Mouse (Mus musculus) kidney, postnatal 14 days (tissue): Measurements from ENCODE around the gene Zbtb8a.

Experiments used
- DNase-seq: peaks from one replicate; pipeline ENCODE4 v3.0.0; 2022; ENCODE audit warnings: mixed read lengths

Gene Zbtb8a

DNA sequence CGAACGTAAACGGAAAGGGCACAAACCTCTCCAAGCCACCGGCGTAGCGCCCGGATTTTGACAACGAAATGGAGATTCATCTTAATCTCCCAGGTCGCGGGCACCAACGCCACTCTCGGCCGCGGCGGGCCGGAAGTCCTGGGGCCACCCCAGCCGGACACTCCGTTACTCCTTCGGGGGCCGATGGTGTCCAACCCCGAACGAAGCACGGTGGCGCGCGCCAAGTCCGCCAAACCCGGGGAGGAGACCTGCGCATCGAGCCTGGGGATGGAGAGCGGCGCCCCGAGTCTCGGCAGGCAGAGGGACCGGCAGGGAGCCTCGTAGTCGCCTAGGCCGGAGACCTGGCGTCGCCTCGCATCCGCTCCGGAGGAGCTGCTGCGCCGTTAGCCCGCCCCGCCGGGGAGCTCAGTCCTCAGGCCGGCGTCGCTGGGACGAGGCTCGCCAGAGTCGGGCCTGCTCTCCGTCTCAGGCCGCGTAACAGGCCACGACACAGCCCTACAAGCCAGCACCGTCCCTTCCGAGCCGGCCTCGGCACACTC, 43.2 kb downstream of the Zbtb8a start:
- DNase-seq: no peak

DNA sequence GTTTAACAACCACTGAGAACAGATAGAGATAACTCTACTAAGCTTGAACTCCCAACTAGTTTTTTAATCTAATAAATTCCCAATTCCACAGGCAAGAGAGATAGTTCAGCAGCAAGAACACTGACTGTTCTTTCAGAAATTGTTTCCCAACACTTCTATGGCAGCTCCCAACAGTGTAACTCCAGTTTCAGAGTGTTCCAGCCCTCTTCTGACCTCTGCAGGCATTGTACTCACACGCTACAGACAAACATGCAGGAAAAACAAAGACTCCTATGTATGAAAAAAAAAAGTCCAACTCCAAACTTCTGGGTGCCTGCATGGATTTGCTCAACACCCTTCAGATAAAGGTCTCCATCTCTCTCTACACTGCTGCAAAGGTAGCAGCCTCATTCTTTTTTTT, 45.1 kb downstream of the Zbtb8a start:
- DNase-seq: peak; percentile 11

DNA sequence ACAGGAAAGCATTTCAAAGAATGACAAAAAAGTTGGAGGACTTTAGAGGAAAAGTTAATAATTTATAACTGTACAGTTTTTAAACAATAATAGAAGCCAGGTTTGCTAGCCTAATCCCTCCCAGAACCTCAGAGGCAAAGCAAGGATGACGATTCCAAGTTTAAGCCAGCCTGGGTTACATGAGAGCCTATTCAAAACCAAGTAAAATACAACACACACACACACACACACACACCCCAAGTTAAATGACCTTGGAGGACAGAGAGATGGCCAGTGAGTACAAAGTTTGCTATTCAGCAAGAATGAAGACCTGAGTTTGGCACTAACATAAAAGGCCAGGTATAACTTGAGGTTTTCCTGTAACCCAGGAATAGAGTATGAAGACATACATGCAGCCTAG, 51.7 kb downstream of the Zbtb8a start:
- peak; percentile 37 for DNase-seq

DNA sequence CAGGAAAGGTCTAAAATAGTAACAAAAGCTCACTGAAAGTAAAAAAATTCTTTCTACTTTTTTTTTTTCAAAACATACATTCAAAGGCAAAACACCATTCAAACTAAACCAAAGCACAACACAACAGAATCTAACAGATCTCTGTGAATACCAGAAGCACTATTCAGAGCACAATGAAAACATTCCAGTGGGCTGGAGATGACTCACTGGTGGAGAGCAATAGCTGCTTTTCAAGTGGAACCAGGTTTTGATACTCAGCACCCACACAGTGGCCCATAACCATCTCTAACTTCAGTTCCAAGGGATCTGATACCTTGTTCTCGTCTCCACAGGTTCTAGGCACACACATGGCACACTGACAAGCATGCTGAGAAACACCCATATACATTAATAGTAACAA, 53.2 kb downstream of the Zbtb8a start:
- no peak for DNase-seq

- DNase-seq: no peak
Observed at GRCm38 (mm10) chr4:129323491-129323890, 54.4 kb downstream of the Zbtb8a start.

DNA sequence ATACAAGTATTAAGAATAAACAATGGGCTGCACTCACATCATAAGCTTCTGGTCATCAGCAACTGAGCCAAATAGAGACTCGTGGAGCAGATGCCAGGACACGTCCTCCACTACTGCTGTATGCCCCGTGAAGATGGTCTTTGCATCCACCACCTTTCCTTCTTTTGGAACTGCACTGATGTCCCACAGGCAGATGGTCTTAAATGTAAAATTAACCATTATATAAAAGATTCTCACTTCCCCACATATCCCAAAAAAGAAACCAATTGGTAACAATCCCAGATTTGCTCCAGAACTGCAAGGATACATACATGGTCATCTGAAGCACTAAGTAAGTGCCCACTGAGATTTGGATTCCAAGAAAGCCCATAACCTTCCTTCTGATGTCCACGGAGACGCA, 55.9 kb downstream of the Zbtb8a start:
- DNase-seq: no peak

GRCm38 (mm10) chr4:129320876-129321275, 57.0 kb downstream of the Zbtb8a start:
- DNase-seq: no peak

GRCm38 (mm10) chr4:129313886-129314285, 64.0 kb downstream of the Zbtb8a start:
- no peak for DNase-seq

- no peak for DNase-seq
Observed at GRCm38 (mm10) chr4:129307936-129308335, 70.0 kb downstream of the Zbtb8a start.

GRCm38 (mm10) chr4:129304306-129304705, 73.6 kb downstream of the Zbtb8a start:
- no peak for DNase-seq

GRCm38 (mm10) chr4:129303816-129304215, 74.1 kb downstream of the Zbtb8a start:
- DNase-seq: peak; percentile 22
